Comparison of ENCODE assay signal across 12 mouse cellular contexts in genomic region chr2:53382348-53382747, GRCm38 (mm10).
DNase-seq lines count a peak whose midpoint lies in the region; ATAC-seq and TF ChIP-seq lines count a peak whose summit lies in the region.
"Had no signal": no experiment of that assay in that cellular context is flagged by ENCODE, and none has a peak within 500 bp of the region (broad histone marks: within the 10 kb centered on the region; RNA-seq: fewer than 3 reads in every experiment).

No protein-coding gene starts in this region.

- H3K79me2 ChIP-seq in heart, adult 2 months (replicated peaks; ENCODE audit: control insufficient read depth, insufficient read depth, low read length), result no peaks in the 10 kb centered on the region

- no peaks in the 10 kb centered on the region for H3K9me3 ChIP-seq in forebrain, embryonic 11.5 days (ENCODE audit: control insufficient read depth, low read length)
- H3K9me3 ChIP-seq in forebrain, embryonic 10.5 days, result no peaks in the 10 kb centered on the region
- H3K9me3 ChIP-seq in midbrain, embryonic 14.5 days (ENCODE audit: control insufficient read depth, low read length), result no peaks in the 10 kb centered on the region
- no peaks in the 10 kb centered on the region for H3K9me3 ChIP-seq in midbrain, embryonic 16.5 days (replicated peaks; ENCODE audit: control insufficient read depth, low read length, poor library complexity, severe bottlenecking)
- H3K9me3 ChIP-seq: limb, embryonic 15.5 days had no signal

- intact Hi-C loops in heart, adult 2 months (cut with DNase I), result no loop called here

- TF ChIP-seq POLR2A in heart, adult 2 months (IDR thresholded peaks at IDR 0.05; ENCODE audit: insufficient read depth, low read depth, low read length), result no peak

- H3K27me3 ChIP-seq in forebrain, embryonic 11.5 days (ENCODE audit: control insufficient read depth, insufficient read depth, low read length), result no peaks in the 10 kb centered on the region
- H3K27me3 ChIP-seq in forebrain, embryonic 10.5 days (ENCODE audit: poor library complexity, severe bottlenecking), result peaks cover 27% of the 10 kb centered on the region
- H3K27me3 ChIP-seq in midbrain, embryonic 14.5 days (ENCODE audit: control insufficient read depth, insufficient read depth, low read length), result peaks cover 5% of the 10 kb centered on the region; the same call in 1 of the 2 replicates
- H3K27me3 ChIP-seq in midbrain, embryonic 16.5 days (ENCODE audit: control insufficient read depth, insufficient read depth, low read depth, low read length), result no peaks in the 10 kb centered on the region
- H3K27me3 ChIP-seq in heart, adult 2 months (ENCODE audit: control insufficient read depth, insufficient read depth, low read length), result no peaks in the 10 kb centered on the region
- H3K27me3 ChIP-seq: limb, embryonic 15.5 days had no signal

- no peak for TF ChIP-seq CTCF in heart, adult 2 months (IDR thresholded peaks at IDR 0.05)

- H3K36me3 ChIP-seq in forebrain, embryonic 11.5 days (ENCODE audit: control insufficient read depth, insufficient read depth, low read length), result no peaks in the 10 kb centered on the region
- H3K36me3 ChIP-seq in forebrain, embryonic 10.5 days (replicated peaks), result no peaks in the 10 kb centered on the region
- no peaks in the 10 kb centered on the region for H3K36me3 ChIP-seq in midbrain, embryonic 14.5 days (ENCODE audit: control insufficient read depth, insufficient read depth, low read length)
- H3K36me3 ChIP-seq in midbrain, embryonic 16.5 days (ENCODE audit: control insufficient read depth, insufficient read depth, low read length), result no peaks in the 10 kb centered on the region
- H3K36me3 ChIP-seq in heart, adult 2 months (ENCODE audit: control insufficient read depth, insufficient read depth, low read length), result no peaks in the 10 kb centered on the region
- H3K36me3 ChIP-seq: limb, embryonic 15.5 days had no signal

- no peak overlapping the region for H3K4me3 ChIP-seq in forebrain, embryonic 11.5 days (ENCODE audit: low read depth, low read length)
- H3K4me3 ChIP-seq in forebrain, embryonic 10.5 days, result no peak overlapping the region
- no peak overlapping the region for H3K4me3 ChIP-seq in midbrain, embryonic 14.5 days (replicated peaks; ENCODE audit: low read depth, low read length)
- no peak overlapping the region for H3K4me3 ChIP-seq in midbrain, embryonic 16.5 days (ENCODE audit: low read depth, low read length)
- no peak overlapping the region for H3K4me3 ChIP-seq in heart, adult 2 months
- H3K4me3 ChIP-seq: limb, embryonic 15.5 days; myocyte had no signal

- no peak for TF ChIP-seq EP300 in heart, adult 2 months (IDR thresholded peaks at IDR 0.05; ENCODE audit: insufficient read depth, low read depth, low read length)

- H3K27ac ChIP-seq in forebrain, embryonic 11.5 days (ENCODE audit: low read depth, low read length), result no peak overlapping the region
- no peak overlapping the region for H3K27ac ChIP-seq in forebrain, embryonic 10.5 days
- no peak overlapping the region for H3K27ac ChIP-seq in midbrain, embryonic 14.5 days (replicated peaks; ENCODE audit: low read depth, low read length)
- no peak overlapping the region for H3K27ac ChIP-seq in midbrain, embryonic 16.5 days (ENCODE audit: low read length)
- no peak overlapping the region for H3K27ac ChIP-seq in heart, adult 2 months
- H3K27ac ChIP-seq: limb, embryonic 15.5 days had no signal

- no peaks in the 10 kb centered on the region for H3K4me1 ChIP-seq in forebrain, embryonic 11.5 days (replicated peaks; ENCODE audit: control insufficient read depth, insufficient read depth, low read length)
- H3K4me1 ChIP-seq in forebrain, embryonic 10.5 days, result peaks cover 40% of the 10 kb centered on the region
- H3K4me1 ChIP-seq in midbrain, embryonic 14.5 days (ENCODE audit: control insufficient read depth, insufficient read depth, low read length), result peaks cover 5% of the 10 kb centered on the region; the same call in 1 of the 2 replicates
- peaks cover 5% of the 10 kb centered on the region; the same call in 1 of the 2 replicates for H3K4me1 ChIP-seq in midbrain, embryonic 16.5 days (ENCODE audit: control insufficient read depth, insufficient read depth, low read length)
- H3K4me1 ChIP-seq in heart, adult 2 months (ENCODE audit: control insufficient read depth, insufficient read depth, low read length), result no peaks in the 10 kb centered on the region
- H3K4me1 ChIP-seq: limb, embryonic 15.5 days had no signal

- DNase-seq in forebrain, embryonic 11.5 days (ENCODE audit: low spot score), result no peak
- DNase-seq in forebrain, embryonic 10.5 days (ENCODE audit: extremely low spot score, low spot score), result no peak
- peak; percentile 69 for DNase-seq in midbrain, embryonic 14.5 days
- DNase-seq in layer of hippocampus, adult 18-20 months (ENCODE audit: low spot score in 2 of 2), result peak; percentile 27 to 72
- peak; percentile 46 for DNase-seq in testis, postnatal 10 days (ENCODE audit: low spot score)
- DNase-seq in heart, adult 2 months, result no peak
- DNase-seq: cerebellum, adult 9-11 months; heart, postnatal 4 days had no signal

- no peak overlapping the region for H3K9ac ChIP-seq in forebrain, embryonic 11.5 days (ENCODE audit: low read length)
- no peak overlapping the region for H3K9ac ChIP-seq in midbrain, embryonic 14.5 days (replicated peaks; ENCODE audit: low read length)
- H3K9ac ChIP-seq in midbrain, embryonic 16.5 days (ENCODE audit: low read depth, low read length), result no peak overlapping the region
- H3K9ac ChIP-seq in heart, adult 2 months (ENCODE audit: low read depth, low read length), result no peak overlapping the region
- H3K9ac ChIP-seq: limb, embryonic 15.5 days had no signal

- WGBS in forebrain, embryonic 11.5 days, result 11% methylated on average over 1 of the region's 1 CpGs
- 14% methylated on average over 1 of the region's 1 CpGs for WGBS in forebrain, embryonic 10.5 days
- WGBS in midbrain, embryonic 14.5 days, result 3% methylated on average over 1 of the region's 1 CpGs
- WGBS in midbrain, embryonic 16.5 days, result 11% methylated on average over 1 of the region's 1 CpGs
- WGBS in heart, adult 2 months, result 23% methylated on average over 1 of the region's 1 CpGs

- ATAC-seq in forebrain, embryonic 11.5 days (replicated peaks; ENCODE audit: low FRiP score), result peak; percentile 18
- ATAC-seq in midbrain, embryonic 14.5 days (ENCODE audit: low FRiP score, low TSS enrichment), result no peak
- no peak for ATAC-seq in midbrain, embryonic 16.5 days
- no peak for ATAC-seq in activated CD4-positive, CD25-positive, alpha-beta regulatory T cell, adult 4 months

- no peak overlapping the region for H3K4me2 ChIP-seq in forebrain, embryonic 11.5 days (ENCODE audit: low read depth, low read length, severe bottlenecking)
- no peak overlapping the region for H3K4me2 ChIP-seq in midbrain, embryonic 14.5 days (ENCODE audit: low read length)
- H3K4me2 ChIP-seq in midbrain, embryonic 16.5 days (ENCODE audit: low read length), result no peak overlapping the region
- H3K4me2 ChIP-seq: limb, embryonic 15.5 days had no signal

Comparison
In these comparisons a context has a peak if more than half of its experiments do, and no peak if none do; other contexts are left out.
1. DNase-seq: peak in midbrain, embryonic 14.5 days (single experiment), layer of hippocampus, adult 18-20 months (2 of 2) and testis, postnatal 10 days (single experiment); none in forebrain, embryonic 11.5 days (single experiment), forebrain, embryonic 10.5 days (single experiment) and heart, adult 2 months (0 of 2).